Mouse (Mus musculus): Measurements from ENCODE around the gene Slc8a2. TPM values are rescaled to one million over a fixed set of nuclear protein-coding genes. Genes with fewer than 3 reads are reported as not detected.

The Slc8a2 gene
- polyA plus RNA-seq, 1 experiment from 2014 or later: 0.20 TPM

- no peak for ATAC-seq (replicated peaks; ENCODE audit: extremely low read depth, insufficient read depth, low FRiP score)
- 82% methylated on average over 3 of the region's 3 CpGs for WGBS
- no peak overlapping the region for H3K4me3 ChIP-seq (ENCODE audit: low read length)
- no peaks in the 10 kb centered on the region for H3K9me3 ChIP-seq (replicated peaks; ENCODE audit: control insufficient read depth, low read length)
- no peak overlapping the region for H3K27ac ChIP-seq (ENCODE audit: low read length)
- H3K4me1 ChIP-seq (ENCODE audit: control insufficient read depth, insufficient read depth, low read length): peaks cover 7% of the 10 kb centered on the region
- no peak overlapping the region for H3K9ac ChIP-seq (ENCODE audit: low read length)
- peaks cover 46% of the 10 kb centered on the region for H3K36me3 ChIP-seq (ENCODE audit: control insufficient read depth, insufficient read depth)
- H3K4me2 ChIP-seq (ENCODE audit: low read depth, low read length): no peak overlapping the region
- no peaks in the 10 kb centered on the region for H3K27me3 ChIP-seq (ENCODE audit: control insufficient read depth, insufficient read depth, low read length)
Observed at GRCm38 (mm10) chr7:16117100-16117499, 12.5 kb upstream of the Slc8a2 start.

GRCm38 (mm10) chr7:16119569-16120261, 9.9 kb upstream of the Slc8a2 start, which contains the start of gene Kptn:
Gene Kptn, plus strand, starts transcription at chr7:16119895.
- Histone ChIP-seq H3K9ac (ENCODE audit: low read length) (peak within 1 kb of the TSS; percentile 91), H3K4me3 (ENCODE audit: low read length) (peak within 1 kb of the TSS; percentile 88), H3K27me3 (ENCODE audit: control insufficient read depth, insufficient read depth, low read length) (no peaks in the 10 kb centered on the region), H3K4me1 (ENCODE audit: control insufficient read depth, insufficient read depth, low read length) (peaks cover 7% of the 10 kb centered on the region), H3K4me2 (ENCODE audit: low read depth, low read length) (peak within 1 kb of the TSS; percentile 74), H3K36me3 (ENCODE audit: control insufficient read depth, insufficient read depth) (peaks cover 30% of the 10 kb centered on the region), H3K27ac (ENCODE audit: low read length) (peak within 1 kb of the TSS; percentile 91), H3K9me3 (replicated peaks; ENCODE audit: control insufficient read depth, low read length) (no peaks in the 10 kb centered on the region)
- ATAC-seq (replicated peaks; ENCODE audit: extremely low read depth, insufficient read depth, low FRiP score): peak; percentile 88
- under 1% methylated on average over 33 of the region's 33 CpGs for WGBS

GRCm38 (mm10) chr7:16120262-16120600, 9.4 kb upstream of the Slc8a2 start:
- peaks cover 7% of the 10 kb centered on the region for H3K4me1 ChIP-seq (ENCODE audit: control insufficient read depth, insufficient read depth, low read length)
- H3K27me3 ChIP-seq (ENCODE audit: control insufficient read depth, insufficient read depth, low read length): no peaks in the 10 kb centered on the region
- ATAC-seq (replicated peaks; ENCODE audit: extremely low read depth, insufficient read depth, low FRiP score): no peak; the same call in 1 of the 2 replicates
- 36% methylated on average over 9 of the region's 9 CpGs for WGBS
- peak overlapping the region; percentile 88 for H3K4me3 ChIP-seq (ENCODE audit: low read length)
- peak overlapping the region; percentile 74 for H3K4me2 ChIP-seq (ENCODE audit: low read depth, low read length)
- no peak overlapping the region; the same call in 1 of the 2 replicates for H3K27ac ChIP-seq (ENCODE audit: low read length)
- peak overlapping the region; percentile 91 for H3K9ac ChIP-seq (ENCODE audit: low read length)
- H3K9me3 ChIP-seq (replicated peaks; ENCODE audit: control insufficient read depth, low read length): no peaks in the 10 kb centered on the region
- H3K36me3 ChIP-seq (ENCODE audit: control insufficient read depth, insufficient read depth): peaks cover 25% of the 10 kb centered on the region

GRCm38 (mm10) chr7:16125829-16126228, 3.8 kb upstream of the Slc8a2 start:
- 74% methylated on average over 9 of the region's 9 CpGs for WGBS
- H3K9me3 ChIP-seq (replicated peaks; ENCODE audit: control insufficient read depth, low read length): no peaks in the 10 kb centered on the region
- H3K27me3 ChIP-seq (ENCODE audit: control insufficient read depth, insufficient read depth, low read length): peaks cover 3% of the 10 kb centered on the region; the same call in 1 of the 2 replicates
- H3K36me3 ChIP-seq (ENCODE audit: control insufficient read depth, insufficient read depth): peaks cover 9% of the 10 kb centered on the region; the same call in 1 of the 2 replicates
- H3K4me2 ChIP-seq (ENCODE audit: low read depth, low read length): no peak overlapping the region
- no peak overlapping the region for H3K4me3 ChIP-seq (ENCODE audit: low read length)
- no peak for ATAC-seq (replicated peaks; ENCODE audit: extremely low read depth, insufficient read depth, low FRiP score)
- peaks cover 20% of the 10 kb centered on the region for H3K4me1 ChIP-seq (ENCODE audit: control insufficient read depth, insufficient read depth, low read length)
- no peak overlapping the region for H3K9ac ChIP-seq (ENCODE audit: low read length)
- H3K27ac ChIP-seq (ENCODE audit: low read length): no peak overlapping the region

- no peak overlapping the region for H3K9ac ChIP-seq (ENCODE audit: low read length)
- H3K4me1 ChIP-seq (ENCODE audit: control insufficient read depth, insufficient read depth, low read length): peaks cover 22% of the 10 kb centered on the region
- no peak for ATAC-seq (replicated peaks; ENCODE audit: extremely low read depth, insufficient read depth, low FRiP score)
- WGBS: 50% methylated on average over 6 of the region's 6 CpGs
- no peak overlapping the region for H3K4me3 ChIP-seq (ENCODE audit: low read length)
- peak overlapping the region; percentile 28 for H3K27ac ChIP-seq (ENCODE audit: low read length)
- H3K36me3 ChIP-seq (ENCODE audit: control insufficient read depth, insufficient read depth): peaks cover 9% of the 10 kb centered on the region; the same call in 1 of the 2 replicates
- no peaks in the 10 kb centered on the region for H3K9me3 ChIP-seq (replicated peaks; ENCODE audit: control insufficient read depth, low read length)
- no peak overlapping the region for H3K4me2 ChIP-seq (ENCODE audit: low read depth, low read length)
- peaks cover 5% of the 10 kb centered on the region; the same call in 1 of the 2 replicates for H3K27me3 ChIP-seq (ENCODE audit: control insufficient read depth, insufficient read depth, low read length)
Observed at GRCm38 (mm10) chr7:16128344-16128743, 1.3 kb upstream of the Slc8a2 start.

GRCm38 (mm10) chr7:16128899-16129298, 727 bp upstream of the Slc8a2 start:
- Histone ChIP-seq H3K36me3 (ENCODE audit: control insufficient read depth, insufficient read depth) (peaks cover 9% of the 10 kb centered on the region; the same call in 1 of the 2 replicates), H3K27ac (ENCODE audit: low read length) (peak overlapping the region; percentile 66), H3K27me3 (ENCODE audit: control insufficient read depth, insufficient read depth, low read length) (peaks cover 5% of the 10 kb centered on the region; the same call in 1 of the 2 replicates), H3K4me1 (ENCODE audit: control insufficient read depth, insufficient read depth, low read length) (peaks cover 22% of the 10 kb centered on the region), H3K4me2 (ENCODE audit: low read depth, low read length) (peak overlapping the region; percentile 86), H3K9me3 (replicated peaks; ENCODE audit: control insufficient read depth, low read length) (no peaks in the 10 kb centered on the region), H3K4me3 (ENCODE audit: low read length) (peak overlapping the region; percentile 67), H3K9ac (ENCODE audit: low read length) (peak overlapping the region; percentile 51)
- 54% methylated on average over 5 of the region's 5 CpGs for WGBS
- ATAC-seq (replicated peaks; ENCODE audit: extremely low read depth, insufficient read depth, low FRiP score): no peak

- Histone ChIP-seq H3K9me3 (replicated peaks; ENCODE audit: control insufficient read depth, low read length) (no peaks in the 10 kb centered on the region), H3K27ac (ENCODE audit: low read length) (peak overlapping the region; percentile 66), H3K4me2 (ENCODE audit: low read depth, low read length) (peak overlapping the region; percentile 86), H3K4me3 (ENCODE audit: low read length) (peak overlapping the region; percentile 67), H3K27me3 (ENCODE audit: control insufficient read depth, insufficient read depth, low read length) (peaks cover 5% of the 10 kb centered on the region; the same call in 1 of the 2 replicates), H3K9ac (ENCODE audit: low read length) (peak overlapping the region; percentile 77), H3K36me3 (ENCODE audit: control insufficient read depth, insufficient read depth) (peaks cover 4% of the 10 kb centered on the region; the same call in 1 of the 2 replicates), H3K4me1 (ENCODE audit: control insufficient read depth, insufficient read depth, low read length) (peaks cover 22% of the 10 kb centered on the region)
- WGBS: 2% methylated on average over 36 of the region's 38 CpGs
- peak; percentile 64 for ATAC-seq (replicated peaks; ENCODE audit: extremely low read depth, insufficient read depth, low FRiP score)
Observed at GRCm38 (mm10) chr7:16129846-16130691, 443 bp downstream of the Slc8a2 start.

- Histone ChIP-seq H3K9me3 (replicated peaks; ENCODE audit: control insufficient read depth, low read length) (no peaks in the 10 kb centered on the region), H3K27me3 (ENCODE audit: control insufficient read depth, insufficient read depth, low read length) (peaks cover 5% of the 10 kb centered on the region; the same call in 1 of the 2 replicates), H3K4me2 (ENCODE audit: low read depth, low read length) (peak overlapping the region; percentile 86), H3K4me3 (ENCODE audit: low read length) (peak overlapping the region; percentile 67), H3K36me3 (ENCODE audit: control insufficient read depth, insufficient read depth) (no peaks in the 10 kb centered on the region), H3K9ac (ENCODE audit: low read length) (peak overlapping the region; percentile 77; the same call in 1 of the 2 replicates), H3K4me1 (ENCODE audit: control insufficient read depth, insufficient read depth, low read length) (peaks cover 22% of the 10 kb centered on the region), H3K27ac (ENCODE audit: low read length) (no peak overlapping the region)
- 36% methylated on average over 13 of the region's 13 CpGs for WGBS
- ATAC-seq (replicated peaks; ENCODE audit: extremely low read depth, insufficient read depth, low FRiP score): no peak
Observed at GRCm38 (mm10) chr7:16130956-16131634, 1.5 kb downstream of the Slc8a2 start.

All from heart, embryonic 16.5 days (tissue).